ENCODE assay signal across 13 mouse cellular contexts in genomic region chr13:92671727-92672126, GRCm38 (mm10).
"Had no signal": no experiment of that assay in that cellular context is flagged by ENCODE, and none has a peak within 500 bp of the region (broad histone marks: within the 10 kb centered on the region; RNA-seq: fewer than 3 reads in every experiment).

No protein-coding gene starts in this region.

- H3K9ac ChIP-seq: limb, embryonic 15.5 days; liver, embryonic 13.5 days; liver, postnatal 0 days; lung, embryonic 15.5 days; midbrain, embryonic 13.5 days; neural tube, embryonic 12.5 days had no signal

- ATAC-seq: intestine, postnatal 0 days; liver, postnatal 0 days; midbrain, embryonic 13.5 days had no signal

- H3K27me3 ChIP-seq: limb, embryonic 15.5 days; liver, embryonic 13.5 days; lung, embryonic 15.5 days; midbrain, embryonic 13.5 days; neural tube, embryonic 12.5 days had no signal

- DNase-seq: kidney, adult 8-10 months; kidney, postnatal 25 days; liver, embryonic 13.5 days; liver, postnatal 0 days; lung, postnatal 14 days; thymus, postnatal 4 days had no signal

- H3K4me2 ChIP-seq: limb, embryonic 15.5 days; liver, embryonic 13.5 days; lung, embryonic 15.5 days; midbrain, embryonic 13.5 days; neural tube, embryonic 12.5 days had no signal

- H3K4me3 ChIP-seq: limb, embryonic 15.5 days; liver, embryonic 13.5 days; lung, embryonic 15.5 days; midbrain, embryonic 13.5 days; myocyte; neural tube, embryonic 12.5 days had no signal

- H3K27ac ChIP-seq: limb, embryonic 15.5 days; liver, embryonic 13.5 days; lung, embryonic 15.5 days; midbrain, embryonic 13.5 days; neural tube, embryonic 12.5 days; stomach, postnatal 0 days had no signal

- H3K36me3 ChIP-seq: limb, embryonic 15.5 days; lung, embryonic 15.5 days; midbrain, embryonic 13.5 days; neural tube, embryonic 12.5 days had no signal

- H3K9me3 ChIP-seq: limb, embryonic 15.5 days; liver, embryonic 13.5 days; lung, embryonic 15.5 days; midbrain, embryonic 13.5 days; neural tube, embryonic 12.5 days had no signal
